Mouse (Mus musculus): ENCODE measurements at regions not wholly inside any gene's neighbourhood (a gene's known extent, or its start where the extent isn't known, plus 50 kb on each side); places are given as distances from the start of the nearest gene placed in this dataset.

- 80% methylated on average over 9 of the region's 9 CpGs for WGBS
Observed at GRCm38 (mm10) chr5:43107436-43108259, 125.3 kb upstream of the Cpeb2 start.

GRCm38 (mm10) chr5:43108260-43108589, 124.7 kb upstream of the Cpeb2 start:
- Histone ChIP-seq H3K4me1 (no peaks in the 10 kb centered on the region), H3K9me3 (replicated peaks) (no peaks in the 10 kb centered on the region), H3K36me3 (no peaks in the 10 kb centered on the region), H3K27ac (replicated peaks) (no peak overlapping the region), H3K4me3 (no peak overlapping the region), H3K27me3 (ENCODE audit: low read depth, poor library complexity, severe bottlenecking) (no peaks in the 10 kb centered on the region)
- WGBS = 77% methylated on average over 2 of the region's 2 CpGs
- no peak for DNase-seq (ENCODE audit: low spot score)

More at GRCm38 (mm10) chr5:43107436-43108259, 125.3 kb upstream of the Cpeb2 start:
- H3K27me3 ChIP-seq (ENCODE audit: low read depth, poor library complexity, severe bottlenecking) = no peaks in the 10 kb centered on the region
- H3K27ac ChIP-seq (replicated peaks) = no peak overlapping the region
- H3K4me3 ChIP-seq = no peak overlapping the region
- no peaks in the 10 kb centered on the region for H3K9me3 ChIP-seq (replicated peaks)
- no peaks in the 10 kb centered on the region for H3K4me1 ChIP-seq
- H3K36me3 ChIP-seq = no peaks in the 10 kb centered on the region
- DNase-seq (ENCODE audit: low spot score) = no peak

- Histone ChIP-seq H3K27ac (replicated peaks) (no peak overlapping the region), H3K4me3 (no peak overlapping the region), H3K36me3 (no peaks in the 10 kb centered on the region), H3K4me1 (no peaks in the 10 kb centered on the region), H3K9me3 (replicated peaks) (no peaks in the 10 kb centered on the region), H3K27me3 (ENCODE audit: low read depth, poor library complexity, severe bottlenecking) (no peaks in the 10 kb centered on the region)
- DNase-seq (ENCODE audit: low spot score) = no peak
- 93% methylated on average over 5 of the region's 5 CpGs for WGBS
Observed at GRCm38 (mm10) chr5:43110122-43110521, 122.8 kb upstream of the Cpeb2 start.

- WGBS = 84% methylated on average over 2 of the region's 2 CpGs
- Histone ChIP-seq H3K4me3 (no peak overlapping the region), H3K27me3 (ENCODE audit: low read depth, poor library complexity, severe bottlenecking) (no peaks in the 10 kb centered on the region), H3K36me3 (no peaks in the 10 kb centered on the region), H3K27ac (replicated peaks) (no peak overlapping the region), H3K9me3 (replicated peaks) (no peaks in the 10 kb centered on the region), H3K4me1 (no peaks in the 10 kb centered on the region)
- DNase-seq (ENCODE audit: low spot score) = no peak
Observed at GRCm38 (mm10) chr5:43111740-43112139, 121.2 kb upstream of the Cpeb2 start.

- no peak for DNase-seq (ENCODE audit: low spot score)
- Histone ChIP-seq H3K27me3 (ENCODE audit: low read depth, poor library complexity, severe bottlenecking) (no peaks in the 10 kb centered on the region), H3K36me3 (no peaks in the 10 kb centered on the region), H3K27ac (replicated peaks) (no peak overlapping the region), H3K9me3 (replicated peaks) (no peaks in the 10 kb centered on the region), H3K4me1 (no peaks in the 10 kb centered on the region), H3K4me3 (no peak overlapping the region)
- 80% methylated on average over 12 of the region's 12 CpGs for WGBS
Observed at GRCm38 (mm10) chr5:43113405-43114119, 119.4 kb upstream of the Cpeb2 start.

GRCm38 (mm10) chr5:43115507-43115906, 117.5 kb upstream of the Cpeb2 start:
- DNase-seq (ENCODE audit: low spot score) = no peak
- no peak overlapping the region for H3K4me3 ChIP-seq
- no peaks in the 10 kb centered on the region for H3K4me1 ChIP-seq
- H3K9me3 ChIP-seq (replicated peaks) = no peaks in the 10 kb centered on the region
- H3K27ac ChIP-seq (replicated peaks) = no peak overlapping the region
- no peaks in the 10 kb centered on the region for H3K27me3 ChIP-seq (ENCODE audit: low read depth, poor library complexity, severe bottlenecking)
- WGBS = 94% methylated on average over 3 of the region's 3 CpGs
- no peaks in the 10 kb centered on the region for H3K36me3 ChIP-seq

GRCm38 (mm10) chr5:43116821-43117220, 116.1 kb upstream of the Cpeb2 start:
- Histone ChIP-seq H3K9me3 (replicated peaks) (no peaks in the 10 kb centered on the region), H3K27ac (replicated peaks) (no peak overlapping the region), H3K27me3 (ENCODE audit: low read depth, poor library complexity, severe bottlenecking) (no peaks in the 10 kb centered on the region), H3K4me1 (no peaks in the 10 kb centered on the region), H3K36me3 (no peaks in the 10 kb centered on the region), H3K4me3 (no peak overlapping the region)
- no peak for DNase-seq (ENCODE audit: low spot score)
- 85% methylated on average over 7 of the region's 7 CpGs for WGBS

- no peaks in the 10 kb centered on the region for H3K27me3 ChIP-seq (ENCODE audit: low read depth, poor library complexity, severe bottlenecking)
- WGBS = 92% methylated on average over 2 of the region's 2 CpGs
Observed at GRCm38 (mm10) chr5:43121065-43121464, 111.9 kb upstream of the Cpeb2 start.

GRCm38 (mm10) chr5:43124301-43124700, 108.7 kb upstream of the Cpeb2 start:
- no peak overlapping the region for H3K27ac ChIP-seq (replicated peaks)
- H3K9me3 ChIP-seq (replicated peaks) = no peaks in the 10 kb centered on the region
- no peak overlapping the region for H3K4me3 ChIP-seq
- H3K36me3 ChIP-seq = no peaks in the 10 kb centered on the region
- no peak for DNase-seq (ENCODE audit: low spot score)
- H3K4me1 ChIP-seq = no peaks in the 10 kb centered on the region
- no peaks in the 10 kb centered on the region for H3K27me3 ChIP-seq (ENCODE audit: low read depth, poor library complexity, severe bottlenecking)

More at GRCm38 (mm10) chr5:43121065-43121464, 111.9 kb upstream of the Cpeb2 start:
- Histone ChIP-seq H3K4me3 (no peak overlapping the region), H3K4me1 (no peaks in the 10 kb centered on the region), H3K27ac (replicated peaks) (no peak overlapping the region), H3K36me3 (no peaks in the 10 kb centered on the region), H3K9me3 (replicated peaks) (no peaks in the 10 kb centered on the region)
- DNase-seq (ENCODE audit: low spot score) = no peak

- Histone ChIP-seq H3K36me3 (no peaks in the 10 kb centered on the region), H3K9me3 (replicated peaks) (no peaks in the 10 kb centered on the region), H3K27me3 (ENCODE audit: low read depth, poor library complexity, severe bottlenecking) (no peaks in the 10 kb centered on the region), H3K27ac (replicated peaks) (no peak overlapping the region), H3K4me3 (no peak overlapping the region), H3K4me1 (no peaks in the 10 kb centered on the region)
- WGBS = 82% methylated on average over 3 of the region's 3 CpGs
- no peak for DNase-seq (ENCODE audit: low spot score)
Observed at GRCm38 (mm10) chr5:43125774-43126536, 107.0 kb upstream of the Cpeb2 start.

- Histone ChIP-seq H3K9me3 (replicated peaks) (no peaks in the 10 kb centered on the region), H3K36me3 (no peaks in the 10 kb centered on the region), H3K27ac (replicated peaks) (no peak overlapping the region), H3K27me3 (ENCODE audit: low read depth, poor library complexity, severe bottlenecking) (no peaks in the 10 kb centered on the region), H3K4me3 (no peak overlapping the region), H3K4me1 (no peaks in the 10 kb centered on the region)
- WGBS = 80% methylated on average over 4 of the region's 4 CpGs
- no peak for DNase-seq (ENCODE audit: low spot score)
Observed at GRCm38 (mm10) chr5:43130377-43130776, 102.6 kb upstream of the Cpeb2 start.

- Histone ChIP-seq H3K36me3 (no peaks in the 10 kb centered on the region), H3K9me3 (replicated peaks) (no peaks in the 10 kb centered on the region), H3K27me3 (ENCODE audit: low read depth, poor library complexity, severe bottlenecking) (no peaks in the 10 kb centered on the region), H3K4me3 (no peak overlapping the region), H3K27ac (replicated peaks) (no peak overlapping the region), H3K4me1 (no peaks in the 10 kb centered on the region)
- DNase-seq (ENCODE audit: low spot score) = no peak
- WGBS = 90% methylated on average over 5 of the region's 5 CpGs
Observed at GRCm38 (mm10) chr5:43130901-43131557, 101.9 kb upstream of the Cpeb2 start.
